Comparison of ENCODE assay signal across 10 mouse cellular contexts in the genomic region with DNA sequence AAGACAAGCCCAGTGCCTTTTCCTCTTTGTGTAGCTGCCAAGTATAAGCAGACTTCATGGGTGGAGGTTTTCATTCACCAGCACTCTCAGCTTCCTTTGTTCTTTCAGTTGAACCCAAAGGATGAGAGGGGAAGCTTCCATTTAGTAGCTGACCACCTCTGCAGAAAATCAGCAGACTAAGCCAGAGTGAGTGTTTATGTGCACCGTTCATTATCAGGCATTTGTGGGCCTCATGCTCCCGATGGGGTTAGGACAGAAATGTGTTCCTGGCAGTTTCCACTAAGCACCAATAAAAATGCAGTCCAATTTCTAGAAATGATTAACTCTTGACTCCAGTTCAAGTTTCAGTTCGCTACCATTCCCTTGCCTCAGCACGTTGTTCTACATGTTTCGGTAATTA.
DNase-seq lines count a peak whose midpoint lies in the region; ATAC-seq lines count a peak whose summit lies in the region.
"Had no signal": no experiment of that assay in that cellular context is flagged by ENCODE, and none has a peak within 500 bp of the region (broad histone marks: within the 10 kb centered on the region; RNA-seq: fewer than 3 reads in every experiment).

No protein-coding gene starts in this region.

- DNase-seq in heart, adult 8-10 months (ENCODE audit: low spot score) = peak; percentile 0
- peak; percentile 11 for DNase-seq in urinary bladder, postnatal 14 days (ENCODE audit: low spot score)
- no peak for DNase-seq in urinary bladder, postnatal 25 days (ENCODE audit: low spot score)
- DNase-seq in kidney, adult 9 months = peak; percentile 82
- no peak for DNase-seq in testis, postnatal 10 days (ENCODE audit: low spot score)
- DNase-seq in right cerebral cortex, adult 18-20 months = no peak
- DNase-seq in cerebellum, postnatal 36 days = no peak
- DNase-seq: cerebellum, adult 18-20 months had no signal

- no peak overlapping the region for H3K4me3 ChIP-seq in heart, embryonic 11.5 days (ENCODE audit: low read depth, low read length)

- no peaks in the 10 kb centered on the region for H3K9me3 ChIP-seq in heart, embryonic 11.5 days (replicated peaks; ENCODE audit: control insufficient read depth, low read length)

- H3K9ac ChIP-seq in heart, embryonic 11.5 days (ENCODE audit: low read depth, low read length) = no peak overlapping the region

- H3K4me1 ChIP-seq in heart, embryonic 11.5 days (ENCODE audit: control insufficient read depth, insufficient read depth, low read length) = no peaks in the 10 kb centered on the region

- no peaks in the 10 kb centered on the region for H3K36me3 ChIP-seq in heart, embryonic 11.5 days (ENCODE audit: control insufficient read depth, insufficient read depth, low read length)

- H3K27me3 ChIP-seq in heart, embryonic 11.5 days (ENCODE audit: control insufficient read depth, insufficient read depth, low read length) = no peaks in the 10 kb centered on the region
- H3K27me3 ChIP-seq: CH12.LX had no signal

- no peak overlapping the region for H3K27ac ChIP-seq in heart, embryonic 11.5 days (ENCODE audit: low read depth, low read length)

- 71% methylated on average over 5 of the region's 5 CpGs for WGBS in heart, embryonic 11.5 days (ENCODE audit: insufficient replicate concordance)

- ATAC-seq in heart, embryonic 11.5 days (replicated peaks; ENCODE audit: insufficient number of reproducible peaks, low FRiP score, low TSS enrichment) = no peak

- H3K4me2 ChIP-seq in heart, embryonic 11.5 days = no peak overlapping the region

Comparison
In these comparisons a context has a peak if more than half of its experiments do, and no peak if none do; other contexts are left out.
1. DNase-seq: peak in heart, adult 8-10 months (single experiment), urinary bladder, postnatal 14 days (single experiment) and kidney, adult 9 months (single experiment); none in urinary bladder, postnatal 25 days (single experiment), testis, postnatal 10 days (single experiment), right cerebral cortex, adult 18-20 months (single experiment) and cerebellum, postnatal 36 days (0 of 2).